Mouse (Mus musculus): ENCODE results near the gene Plod2. TPM values are rescaled to one million over a fixed set of nuclear protein-coding genes. Genes with fewer than 3 reads are reported as not detected.

The Plod2 gene
- polyA plus RNA-seq, 1 experiment from 2014 or later, result 11.6 TPM

DNA sequence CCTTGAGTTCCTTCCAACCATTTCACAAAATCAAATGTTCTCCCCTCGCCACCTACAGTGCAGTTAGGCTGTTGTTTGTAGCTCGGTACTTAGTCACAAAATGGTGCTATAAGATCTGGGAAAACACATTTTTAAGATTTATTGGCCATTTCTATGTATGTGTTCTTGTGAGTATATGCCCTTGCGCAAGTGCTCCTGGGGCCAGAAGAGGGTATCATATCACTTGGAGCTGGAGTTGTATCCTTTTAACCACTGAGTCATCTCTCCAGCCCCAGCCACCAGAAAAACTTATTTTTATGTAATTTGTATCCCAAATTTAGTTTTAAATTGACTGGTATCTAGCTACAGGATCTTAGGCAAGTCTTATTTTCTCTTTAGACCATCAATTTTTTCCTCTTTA lies 26.8 kb downstream of the Plod2 start:
- Histone ChIP-seq H3K9me3 (ENCODE audit: control insufficient read depth) (no peaks in the 10 kb centered on the region), H3K9ac (ENCODE audit: low read depth, low read length) (no peak overlapping the region), H3K27ac (ENCODE audit: low read depth, low read length) (no peak overlapping the region), H3K27me3 (replicated peaks; ENCODE audit: control insufficient read depth, insufficient read depth, low read length) (no peaks in the 10 kb centered on the region), H3K36me3 (ENCODE audit: control insufficient read depth, insufficient read depth) (no peaks in the 10 kb centered on the region), H3K4me3 (ENCODE audit: low read depth, low read length) (no peak overlapping the region), H3K4me2 (replicated peaks; ENCODE audit: low read depth) (no peak overlapping the region), H3K4me1 (replicated peaks; ENCODE audit: control insufficient read depth, insufficient read depth, low read length) (no peaks in the 10 kb centered on the region)
- no peak for ATAC-seq
- no peak for TF ChIP-seq CTCF (IDR thresholded peaks at IDR 0.05; ENCODE audit: low read depth)
- 93% methylated on average over 3 of the region's 3 CpGs for WGBS

DNA sequence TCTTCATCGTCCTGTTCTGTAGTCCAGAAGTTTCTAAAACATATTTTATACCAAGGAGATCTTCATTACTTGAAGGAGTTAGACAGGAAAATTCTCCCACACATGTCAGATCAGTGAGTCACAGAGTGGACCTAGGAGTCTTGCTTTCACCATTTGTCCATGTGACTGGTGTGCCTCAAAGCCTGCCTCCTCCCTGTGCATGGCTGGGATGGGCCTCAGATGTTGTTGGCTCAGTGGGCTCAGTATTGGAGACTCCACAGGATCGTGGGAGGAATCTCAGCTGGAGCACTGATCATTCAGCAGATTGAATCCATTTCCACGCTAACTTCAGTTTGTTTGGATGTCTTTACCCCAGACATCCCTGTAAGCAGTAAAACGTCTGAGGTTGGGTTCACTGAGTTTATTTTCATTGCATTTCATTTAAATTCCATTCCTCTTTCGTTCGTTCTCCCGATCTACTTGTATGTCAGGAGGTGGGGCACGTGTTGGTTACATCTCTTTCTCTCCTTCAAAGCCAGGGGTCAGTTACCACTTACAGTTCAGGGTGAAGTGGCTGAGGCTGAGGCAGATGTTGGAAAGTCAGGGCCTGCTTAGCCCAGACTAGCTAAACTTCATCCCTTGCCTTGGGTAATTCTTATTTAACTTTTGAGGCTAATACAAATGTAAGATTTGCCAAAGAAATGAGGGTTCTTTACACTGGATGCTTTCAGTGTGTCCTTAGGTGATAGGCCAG lies 30.5 kb downstream of the Plod2 start:
- H3K36me3 ChIP-seq (ENCODE audit: control insufficient read depth, insufficient read depth), result no peaks in the 10 kb centered on the region

DNA sequence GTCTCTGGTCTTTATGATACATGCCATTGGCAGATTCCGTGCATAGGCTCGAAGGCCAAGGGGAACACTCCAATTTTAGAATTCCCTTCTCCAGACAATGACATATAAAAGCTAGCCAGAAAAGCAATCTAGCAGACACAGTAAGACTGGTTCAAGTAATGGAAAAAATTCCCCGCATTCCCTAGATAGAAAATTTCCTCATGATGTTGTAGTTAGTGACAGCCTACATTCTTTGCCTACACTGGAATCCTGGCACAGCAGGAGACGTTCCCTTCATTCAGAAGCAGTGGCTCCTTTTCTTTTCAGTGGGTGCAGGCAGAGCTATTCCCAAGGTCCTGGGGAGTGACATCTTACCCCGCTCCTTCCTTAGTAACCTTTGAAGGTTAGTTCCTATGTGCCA lies 41.9 kb downstream of the Plod2 start:
- no peak overlapping the region for H3K27ac ChIP-seq (ENCODE audit: low read depth, low read length)
- ATAC-seq, result no peak
- H3K4me2 ChIP-seq (replicated peaks; ENCODE audit: low read depth), result no peak overlapping the region
- peaks cover 24% of the 10 kb centered on the region for H3K36me3 ChIP-seq (ENCODE audit: control insufficient read depth, insufficient read depth)
- H3K27me3 ChIP-seq (replicated peaks; ENCODE audit: control insufficient read depth, insufficient read depth, low read length), result no peaks in the 10 kb centered on the region
- no peaks in the 10 kb centered on the region for H3K4me1 ChIP-seq (replicated peaks; ENCODE audit: control insufficient read depth, insufficient read depth, low read length)
- H3K4me3 ChIP-seq (ENCODE audit: low read depth, low read length), result no peak overlapping the region
- no peak for TF ChIP-seq CTCF (IDR thresholded peaks at IDR 0.05; ENCODE audit: low read depth)
- no peak overlapping the region for H3K9ac ChIP-seq (ENCODE audit: low read depth, low read length)
- WGBS, result 76% methylated on average over 5 of the region's 5 CpGs
- no peaks in the 10 kb centered on the region for H3K9me3 ChIP-seq (ENCODE audit: control insufficient read depth)

More for the DNA sequence above, 30.5 kb downstream of the Plod2 start:
- Histone ChIP-seq H3K4me3 (ENCODE audit: low read depth, low read length) (no peak overlapping the region), H3K9ac (ENCODE audit: low read depth, low read length) (no peak overlapping the region), H3K4me1 (replicated peaks; ENCODE audit: control insufficient read depth, insufficient read depth, low read length) (no peaks in the 10 kb centered on the region), H3K9me3 (ENCODE audit: control insufficient read depth) (no peaks in the 10 kb centered on the region), H3K4me2 (replicated peaks; ENCODE audit: low read depth) (no peak overlapping the region), H3K27me3 (replicated peaks; ENCODE audit: control insufficient read depth, insufficient read depth, low read length) (no peaks in the 10 kb centered on the region), H3K27ac (ENCODE audit: low read depth, low read length) (no peak overlapping the region)
- no peak for ATAC-seq
- 72% methylated on average over 8 of the region's 8 CpGs for WGBS
- TF ChIP-seq CTCF (IDR thresholded peaks at IDR 0.05; ENCODE audit: low read depth), result no peak

DNA sequence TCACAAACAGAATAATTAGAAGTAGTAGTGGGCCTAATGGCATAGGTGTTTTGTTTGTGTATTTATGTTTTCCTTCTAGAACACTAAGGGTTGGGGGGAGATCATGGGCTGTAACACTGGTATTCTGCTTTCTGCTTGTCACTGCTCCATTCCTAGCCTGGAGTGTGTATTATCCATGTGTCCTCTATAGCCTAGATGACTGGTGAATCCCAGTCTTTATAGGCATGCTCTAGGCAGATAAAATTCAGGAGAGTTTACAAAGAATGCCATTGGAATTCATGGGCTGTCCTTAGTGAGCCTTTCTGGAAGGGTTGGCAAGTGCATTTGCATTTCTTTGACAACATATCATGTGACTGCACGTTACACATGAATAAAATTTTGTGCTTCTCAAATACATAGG lies 44.0 kb downstream of the Plod2 start:
- Histone ChIP-seq H3K9ac (ENCODE audit: low read depth, low read length) (no peak overlapping the region), H3K27ac (ENCODE audit: low read depth, low read length) (no peak overlapping the region), H3K27me3 (replicated peaks; ENCODE audit: control insufficient read depth, insufficient read depth, low read length) (no peaks in the 10 kb centered on the region), H3K4me3 (ENCODE audit: low read depth, low read length) (no peak overlapping the region), H3K4me1 (replicated peaks; ENCODE audit: control insufficient read depth, insufficient read depth, low read length) (no peaks in the 10 kb centered on the region), H3K4me2 (replicated peaks; ENCODE audit: low read depth) (no peak overlapping the region), H3K36me3 (ENCODE audit: control insufficient read depth, insufficient read depth) (peaks cover 19% of the 10 kb centered on the region), H3K9me3 (ENCODE audit: control insufficient read depth) (no peaks in the 10 kb centered on the region)
- no peak for TF ChIP-seq CTCF (IDR thresholded peaks at IDR 0.05; ENCODE audit: low read depth)
- ATAC-seq, result no peak
- 94% methylated on average over 1 of the region's 1 CpGs for WGBS

DNA sequence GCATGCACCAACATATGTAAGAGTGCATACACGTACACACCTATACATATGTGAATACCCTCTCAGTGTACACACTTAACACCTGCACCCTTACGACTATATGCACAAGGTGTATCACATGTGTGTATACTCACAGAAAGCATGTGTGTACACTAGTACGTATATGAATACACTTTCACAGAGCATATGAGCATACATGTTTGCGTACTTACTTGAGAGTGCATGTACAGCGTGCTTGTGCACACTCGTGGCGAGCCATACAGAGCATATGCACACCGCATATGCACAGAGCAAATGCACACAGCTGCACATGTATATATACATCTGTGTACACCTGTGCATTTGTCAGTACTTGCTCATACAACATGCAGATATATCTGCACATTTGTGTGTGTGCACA lies 45.4 kb downstream of the Plod2 start:
- WGBS, result 96% methylated on average over 8 of the region's 8 CpGs
- Histone ChIP-seq H3K9me3 (ENCODE audit: control insufficient read depth) (no peaks in the 10 kb centered on the region), H3K9ac (ENCODE audit: low read depth, low read length) (no peak overlapping the region), H3K27me3 (replicated peaks; ENCODE audit: control insufficient read depth, insufficient read depth, low read length) (no peaks in the 10 kb centered on the region), H3K4me2 (replicated peaks; ENCODE audit: low read depth) (no peak overlapping the region), H3K4me1 (replicated peaks; ENCODE audit: control insufficient read depth, insufficient read depth, low read length) (no peaks in the 10 kb centered on the region), H3K4me3 (ENCODE audit: low read depth, low read length) (no peak overlapping the region), H3K36me3 (ENCODE audit: control insufficient read depth, insufficient read depth) (peaks cover 19% of the 10 kb centered on the region), H3K27ac (ENCODE audit: low read depth, low read length) (no peak overlapping the region)
- no peak for ATAC-seq
- no peak for TF ChIP-seq CTCF (IDR thresholded peaks at IDR 0.05; ENCODE audit: low read depth)

DNA sequence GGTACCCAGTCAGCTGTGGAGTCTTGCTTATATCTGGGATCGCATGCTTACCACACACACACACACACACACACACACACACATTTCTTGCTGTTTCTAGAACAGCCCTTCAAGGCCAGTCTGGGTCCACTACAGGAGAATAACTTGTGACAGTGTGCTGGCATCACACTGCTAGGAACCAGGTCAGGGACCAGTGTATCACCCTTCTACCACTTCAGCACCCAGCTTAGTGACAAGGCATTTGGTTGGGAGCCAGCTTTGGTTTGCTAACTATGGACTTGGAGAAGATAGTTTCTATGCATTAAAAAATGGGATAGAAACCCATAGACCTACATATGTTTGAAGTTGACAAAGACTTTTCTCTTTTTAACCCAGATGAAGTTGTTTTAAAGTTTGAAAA lies 46.2 kb downstream of the Plod2 start:
- peaks cover 19% of the 10 kb centered on the region for H3K36me3 ChIP-seq (ENCODE audit: control insufficient read depth, insufficient read depth)
- no peak overlapping the region for H3K27ac ChIP-seq (ENCODE audit: low read depth, low read length)
- H3K27me3 ChIP-seq (replicated peaks; ENCODE audit: control insufficient read depth, insufficient read depth, low read length), result no peaks in the 10 kb centered on the region
- no peak overlapping the region for H3K4me3 ChIP-seq (ENCODE audit: low read depth, low read length)
- WGBS, result 90% methylated on average over 1 of the region's 1 CpGs
- H3K9me3 ChIP-seq (ENCODE audit: control insufficient read depth), result no peaks in the 10 kb centered on the region
- no peaks in the 10 kb centered on the region for H3K4me1 ChIP-seq (replicated peaks; ENCODE audit: control insufficient read depth, insufficient read depth, low read length)
- ATAC-seq, result no peak
- no peak overlapping the region for H3K4me2 ChIP-seq (replicated peaks; ENCODE audit: low read depth)
- no peak for TF ChIP-seq CTCF (IDR thresholded peaks at IDR 0.05; ENCODE audit: low read depth)
- H3K9ac ChIP-seq (ENCODE audit: low read depth, low read length), result no peak overlapping the region

Measured in intestine, postnatal 0 days (tissue).